Mouse (Mus musculus) MEL (cell line): ENCODE data around the gene Pym1. TPM values are rescaled to one million over a fixed set of nuclear protein-coding genes. Genes with fewer than 3 reads are reported as not detected.
A peak's percentile ranks its signal among the peaks of the same experiment; 100 is the strongest.
"Not testable (repeated sequence)": the region's sequence is repeated elsewhere in the genome, so short reads cannot be mapped to it uniquely, and the experiment has no call there.

Source experiments
- DNase-seq: peaks from one replicate; pipeline ENCODE4 v3.0.0; 2011; ENCODE audit warnings: low read depth, low spot score
- H3K27ac ChIP-seq: 2 replicates; pipeline ENCODE4 v1.5.1; 2012; ENCODE audit warnings: low read depth, mild to moderate bottlenecking, control low read depth, low read length, moderate library complexity; ENCODE audit not compliant: control insufficient read depth
- H3K27me3 ChIP-seq, 2 experiments: fragments of 150-350 bp in 1 of 2; sonication (generic) in 1 of 2; 2 replicates each; pipeline ENCODE4 v1.6.1; 2012; ENCODE audit warnings: low read length in 2 of 2, mild to moderate bottlenecking in 2 of 2, improper control_type of control experiment in 1 of 2, moderate library complexity in 1 of 2; ENCODE audit not compliant: insufficient read depth in 2 of 2, control insufficient read depth in 1 of 2
- H3K36me3 ChIP-seq, 2 experiments: 2 replicates each; pipeline ENCODE4 v1.6.1; 2012 to 2014; ENCODE audit warnings: low read length in 2 of 2, improper control_type of control experiment in 1 of 2, inconsistent platforms in 1 of 2, mild to moderate bottlenecking in 1 of 2; ENCODE audit not compliant: insufficient read depth in 2 of 2, control insufficient read depth in 1 of 2
- H3K4me1 ChIP-seq, 2 experiments: fragments of 150-350 bp in 1 of 2; sonication (generic) in 1 of 2; 2 replicates each; pipeline ENCODE4 v1.6.1; 2012; ENCODE audit warnings: low read length in 2 of 2, improper control_type of control experiment in 1 of 2, mild to moderate bottlenecking in 1 of 2; ENCODE audit not compliant: insufficient read depth in 2 of 2, control insufficient read depth in 1 of 2
- H3K4me3 ChIP-seq, 2 experiments: fragments of 150-350 bp in 1 of 2; sonication (generic) in 1 of 2; 2 replicates each; pipeline ENCODE4 v1.5.1; 2012; ENCODE audit warnings: low read depth in 2 of 2, low read length in 2 of 2, mild to moderate bottlenecking in 2 of 2, moderate library complexity in 2 of 2, control low read depth in 1 of 2, improper control_type of control experiment in 1 of 2; ENCODE audit not compliant: control insufficient read depth in 1 of 2, insufficient read depth in 1 of 2
- H3K79me2 ChIP-seq: 2 replicates; pipeline ENCODE4 v1.6.1; 2012; ENCODE audit warnings: mild to moderate bottlenecking, low read length, moderate library complexity; ENCODE audit not compliant: control insufficient read depth, poor library complexity, insufficient read depth
- H3K9ac ChIP-seq: 2 replicates; pipeline ENCODE4 v1.6.1; 2012; ENCODE audit warnings: low read depth, mild to moderate bottlenecking, control low read depth, low read length, moderate library complexity; ENCODE audit not compliant: control insufficient read depth, poor library complexity, severe bottlenecking
- H3K9me3 ChIP-seq: fragments of 150-350 bp; sonication (generic); replicated peaks from 2 replicates; pipeline ENCODE4 v1.6.1; 2012; ENCODE audit warnings: mild to moderate bottlenecking, low read length, improper control_type of control experiment, moderate library complexity; ENCODE audit not compliant: insufficient read depth
- CTCF ChIP-seq, 3 experiments: IDR thresholded peaks in 2 of 3; conservative IDR thresholded peaks in 1 of 3; 2 replicates each; pipeline ENCODE4 v1.5.1; 2011 to 2012; ENCODE audit warnings: low read length in 3 of 3, low read depth in 2 of 3, mild to moderate bottlenecking in 2 of 3, improper control_type of control experiment in 1 of 3, inconsistent platforms in 1 of 3, mixed read lengths in 1 of 3, moderate library complexity in 1 of 3; ENCODE audit not compliant: control insufficient read depth in 1 of 3, insufficient read depth in 1 of 3, poor library complexity in 1 of 3, severe bottlenecking in 1 of 3
- ELF1 ChIP-seq: IDR thresholded peaks from 2 replicates; pipeline ENCODE4 v1.6.1; 2014; ENCODE audit warnings: low read depth, mild to moderate bottlenecking, inconsistent platforms, low read length, improper control_type of control experiment, moderate library complexity
- ETS1 ChIP-seq: IDR thresholded peaks from 2 replicates; pipeline ENCODE4 v1.6.1; 2012; ENCODE audit warnings: low read depth, mild to moderate bottlenecking, inconsistent platforms, low read length, improper control_type of control experiment, moderate library complexity
- GATA1 ChIP-seq: IDR thresholded peaks from 2 replicates; pipeline ENCODE4 v1.6.1; 2011; ENCODE audit warnings: low read depth, low read length, improper control_type of control experiment
- HCFC1 ChIP-seq: IDR thresholded peaks from 2 replicates; pipeline ENCODE4 v1.6.1; 2012; ENCODE audit warnings: low read depth, mild to moderate bottlenecking, inconsistent platforms, low read length, improper control_type of control experiment, moderate library complexity
- KAT2A ChIP-seq: conservative IDR thresholded peaks from 2 replicates; pipeline ENCODE4 v1.6.1; 2012; ENCODE audit warnings: low read depth, low read length, improper control_type of control experiment, inconsistent platforms
- MAX ChIP-seq: IDR thresholded peaks from 2 replicates; pipeline ENCODE4 v1.6.1; 2011; ENCODE audit warnings: low read length, improper control_type of control experiment
- MXI1 ChIP-seq: IDR thresholded peaks from 2 replicates; pipeline ENCODE4 v1.6.1; 2011; ENCODE audit warnings: mild to moderate bottlenecking, low read depth, low read length, improper control_type of control experiment
- MYB ChIP-seq: IDR thresholded peaks from 2 replicates; pipeline ENCODE4 v1.6.1; 2011; ENCODE audit warnings: mild to moderate bottlenecking, low read depth, low read length, improper control_type of control experiment
- POLR2AphosphoS2 ChIP-seq: IDR thresholded peaks from 2 replicates; pipeline ENCODE4 v1.6.1; 2011; ENCODE audit warnings: low read length, improper control_type of control experiment
- POLR2AphosphoS5 ChIP-seq: IDR thresholded peaks from 2 replicates; pipeline ENCODE4 v1.6.1; 2012; ENCODE audit warnings: low read depth, borderline replicate concordance, mild to moderate bottlenecking, inconsistent platforms, low read length, moderate library complexity, mixed read lengths
- TCF12 ChIP-seq: IDR thresholded peaks from 2 replicates; pipeline ENCODE4 v1.6.1; 2014; ENCODE audit warnings: low read depth, mild to moderate bottlenecking, inconsistent platforms, low read length, improper control_type of control experiment, moderate library complexity
- ZMIZ1 ChIP-seq: IDR thresholded peaks from 2 replicates; pipeline ENCODE4 v1.6.1; 2012; ENCODE audit warnings: low read depth, mild to moderate bottlenecking, inconsistent platforms, low read length, improper control_type of control experiment, moderate library complexity
- polyA plus RNA-seq, 2 experiments: library from polyadenylated mRNA; stranded (reverse) in 1 of 2; unstranded in 1 of 2; fragments of >175 nt in 1 of 2; fragments of >200 nt in 1 of 2; gene quantifications; 2 replicates each; pipeline versions ENCODE4 v1.2.1 to v1.2.4; 2012; ENCODE audit warnings: low replicate concordance in 2 of 2, low read depth in 1 of 2; ENCODE audit not compliant: insufficient read length in 2 of 2, insufficient read depth in 1 of 2, missing spikeins in 1 of 2
- total RNA-seq: library from RNA; depleted of rRNA; stranded (reverse); fragments of 300-350 nt; gene quantifications from 2 replicates; pipeline ENCODE4 v1.2.3, GENCODE M21; 2012

Pym1 gene
- total and polyA plus RNA-seq, 3 experiments, result 77.4 to 107 TPM; not detected in 1

DNA sequence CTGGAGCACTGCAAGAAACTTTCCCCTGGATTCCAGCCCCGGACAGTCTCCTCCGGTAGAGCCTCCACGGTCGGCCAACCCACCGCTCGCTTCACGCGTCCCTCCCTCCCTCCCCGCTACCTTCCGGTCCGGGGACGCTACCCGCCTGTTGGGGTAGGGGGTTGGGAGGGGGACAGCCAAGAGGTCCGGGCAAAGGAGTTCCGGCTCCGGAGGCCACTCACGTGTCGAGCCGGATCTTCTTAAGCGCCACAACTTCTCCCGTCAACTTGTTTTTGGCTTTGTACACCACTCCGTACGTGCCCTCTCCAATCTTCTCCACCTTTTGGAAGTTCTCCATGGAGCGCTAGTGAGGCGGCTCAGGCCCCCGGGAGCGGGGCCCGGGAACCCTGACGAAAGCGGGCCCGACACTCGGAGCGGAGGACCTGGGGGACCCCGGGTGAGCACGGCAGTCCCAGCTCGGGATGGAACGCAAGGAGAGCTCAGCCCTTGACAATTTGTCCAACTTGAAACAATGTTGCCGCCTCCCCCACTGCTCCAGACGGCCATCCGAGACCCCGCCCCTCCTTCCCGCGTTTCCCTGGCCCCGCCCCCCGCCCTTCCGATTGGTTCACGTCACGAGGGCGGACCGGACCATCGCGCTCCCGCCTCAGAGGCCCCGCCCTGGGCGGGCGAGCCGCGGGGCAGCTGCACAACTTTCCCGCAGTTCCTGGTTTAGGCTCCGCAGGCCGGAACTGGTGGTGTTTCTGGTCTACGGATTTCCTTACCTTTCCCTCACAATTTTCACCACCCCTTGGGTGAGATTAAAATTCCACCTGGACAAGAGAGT, 43.0 kb upstream of the Pym1 start, which contains the start of gene Cdk2 (continued):
- TF ChIP-seq POLR2AphosphoS5, result no peak
- TF ChIP-seq GATA1, result no peak
- no peak for TF ChIP-seq ETS1
- peak; percentile 66; the same call in 1 of the 2 replicates for TF ChIP-seq POLR2AphosphoS2
- TF ChIP-seq, all 39 proteins: peak for 13

DNA sequence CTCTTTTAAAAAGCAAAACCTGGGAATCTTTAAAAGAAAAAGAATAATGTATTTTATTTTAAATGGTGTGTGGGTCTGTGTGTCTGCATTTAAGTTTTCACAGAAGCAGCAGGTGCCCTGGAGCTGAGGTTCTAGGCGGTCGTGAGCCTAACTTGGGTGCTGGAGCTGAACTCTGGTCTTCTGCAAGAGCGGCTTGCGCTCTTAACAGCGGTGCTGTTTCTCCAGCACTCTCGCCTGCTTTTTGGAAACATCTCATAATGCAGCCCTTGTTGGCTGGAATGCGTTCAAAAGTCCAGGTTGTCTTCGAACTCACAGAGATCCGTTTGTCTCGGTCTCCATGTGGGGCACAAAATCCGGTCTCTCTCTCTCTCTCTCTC, 42.4 kb upstream of the Pym1 start:
- TF ChIP-seq CTCF (IDR thresholded peaks at IDR 0.05 in 2 of 3, conservative IDR thresholded peaks at IDR 0.05 in 1 of 3; ENCODE audit: control insufficient read depth in 1 of 3, insufficient read depth in 1 of 3, low read depth in 2 of 3, low read length in 3 of 3, poor library complexity in 1 of 3, severe bottlenecking in 1 of 3), result no peak
- TF ChIP-seq, all 39 proteins: peak for 0
- peaks cover 1 to 20% of the 10 kb centered on the region in 2 experiments; a peak in 3 of 4 replicates for H3K36me3 ChIP-seq
- peak overlapping the region; percentile 18 for H3K27ac ChIP-seq
- peaks cover 13 to 20% of the 10 kb centered on the region in 2 experiments for H3K4me1 ChIP-seq
- peaks cover 14% of the 10 kb centered on the region for H3K79me2 ChIP-seq
- no peaks in the 10 kb centered on the region for H3K27me3 ChIP-seq
- DNase-seq, result no peak
- peak overlapping the region; percentile 70 for H3K9ac ChIP-seq
- no peaks in the 10 kb centered on the region for H3K9me3 ChIP-seq
- H3K4me3 ChIP-seq, result peak overlapping the region; percentile 38 to 60

DNA sequence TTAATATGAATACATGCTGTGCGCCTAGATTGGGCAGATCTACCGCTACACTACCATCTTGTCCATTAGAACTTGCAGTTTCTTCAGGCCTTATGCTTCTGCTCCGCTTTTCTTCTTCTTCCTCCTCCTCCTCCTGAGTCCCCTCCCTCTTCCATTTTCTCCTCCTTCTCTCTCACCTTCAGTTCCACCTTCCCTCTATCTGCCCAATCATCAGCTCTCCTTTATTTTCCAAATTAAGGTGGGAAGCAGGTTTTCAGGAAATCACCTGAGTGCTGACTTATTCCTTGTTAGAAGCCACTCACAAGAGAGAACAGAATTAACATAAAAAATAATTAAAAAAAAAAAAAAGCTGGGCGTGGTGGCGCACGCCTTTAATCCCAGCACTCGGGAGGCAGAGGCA, 36.4 kb upstream of the Pym1 start:
- H3K9ac ChIP-seq, DNase-seq, H3K4me3 ChIP-seq, H3K27me3 ChIP-seq, H3K9me3 ChIP-seq, H3K27ac ChIP-seq, H3K79me2 ChIP-seq, H3K36me3 ChIP-seq: not testable (repeated sequence)
- peaks cover 0 to 11% of the 10 kb centered on the region in 2 experiments; a peak in 2 of 4 replicates for H3K4me1 ChIP-seq

DNA sequence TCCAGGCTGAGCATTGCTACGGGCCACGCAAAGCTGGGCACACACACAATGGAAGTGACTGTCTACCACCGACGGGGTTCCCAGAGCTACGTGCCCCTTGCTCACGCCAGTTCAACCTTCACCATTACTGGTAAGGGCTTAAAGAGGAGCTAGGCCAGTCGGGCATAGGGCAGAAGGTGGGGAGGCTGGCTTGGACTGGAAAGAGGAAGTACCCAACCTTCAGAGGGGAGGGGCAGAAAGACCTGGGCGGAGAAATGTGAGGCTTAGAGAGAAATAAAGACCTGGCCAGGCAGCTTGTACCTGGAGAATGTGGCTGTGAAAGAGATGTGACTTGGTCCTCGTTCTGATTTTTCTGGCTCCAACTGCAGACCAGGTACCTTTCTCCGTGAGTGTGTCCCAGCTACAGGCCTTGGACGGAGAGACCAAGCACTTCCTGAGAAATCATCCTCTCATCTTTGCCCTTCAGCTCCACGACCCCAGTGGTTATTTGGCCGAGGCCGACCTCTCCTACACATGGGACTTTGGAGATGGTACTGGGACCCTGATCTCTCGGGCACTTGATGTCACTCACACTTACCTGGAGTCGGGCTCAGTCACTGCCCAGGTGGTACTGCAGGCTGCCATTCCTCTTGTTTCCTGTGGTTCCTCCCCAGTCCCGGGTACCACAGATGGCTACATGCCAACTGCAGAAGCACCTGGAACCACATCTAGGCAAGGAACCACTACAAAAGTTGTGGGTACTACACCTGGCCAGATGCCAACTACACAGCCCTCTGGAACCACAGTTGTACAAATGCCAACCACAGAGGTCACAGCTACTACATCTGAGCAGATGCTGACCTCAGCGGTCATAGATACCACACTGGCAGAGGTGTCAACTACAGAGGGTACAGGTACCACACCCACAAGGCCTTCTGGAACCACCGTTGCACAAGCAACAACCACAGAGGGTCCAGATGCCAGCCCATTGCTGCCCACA, 31.8 kb upstream of the Pym1 start:
- peak overlapping the region; percentile 23 for H3K9ac ChIP-seq
- H3K79me2 ChIP-seq, result no peaks in the 10 kb centered on the region
- peaks cover 0 to 3% of the 10 kb centered on the region in 2 experiments; a peak in 1 of 4 replicates for H3K36me3 ChIP-seq
- H3K4me1 ChIP-seq, result peaks cover 0 to 12% of the 10 kb centered on the region in 2 experiments; a peak in 2 of 4 replicates
- no peaks in the 10 kb centered on the region for H3K9me3 ChIP-seq
- H3K27ac ChIP-seq, result no peak overlapping the region
- no peak for TF ChIP-seq MYB
- 0 out of 2 replicates have a peak, but pooled peaks have one; percentile 1 for TF ChIP-seq ETS1
- no peak for TF ChIP-seq CTCF (IDR thresholded peaks at IDR 0.05 in 2 of 3, conservative IDR thresholded peaks at IDR 0.05 in 1 of 3; ENCODE audit: control insufficient read depth in 1 of 3, insufficient read depth in 1 of 3, low read depth in 2 of 3, low read length in 3 of 3, poor library complexity in 1 of 3, severe bottlenecking in 1 of 3)
- 0 out of 2 replicates have a peak, but pooled peaks have one; percentile 20 for TF ChIP-seq HCFC1
- TF ChIP-seq TCF12, result no peak
- TF ChIP-seq MXI1, result no peak
- TF ChIP-seq MAX, result no peak
- TF ChIP-seq ZMIZ1, result peak; percentile 47; the same call in 1 of the 2 replicates
- no peak for TF ChIP-seq KAT2A
- TF ChIP-seq ELF1, result 0 out of 2 replicates have a peak, but pooled peaks have one; percentile 38
- peak; percentile 83 for DNase-seq
- no peaks in the 10 kb centered on the region for H3K27me3 ChIP-seq
- peak overlapping the region; percentile 11 to 44 for H3K4me3 ChIP-seq
